Mouse (Mus musculus) heart, adult 2 months (tissue): ENCODE results near the gene Pon2.

Source experiments
- CTCF ChIP-seq: fragments of 200-600 bp; IDR thresholded peaks from 2 replicates; pipeline ENCODE4 v1.8.1; 2022; ENCODE audit warnings: antibody characterized with exemption, mild to moderate bottlenecking, moderate library complexity
- EP300 ChIP-seq: fragments of 200-500 bp; IDR thresholded peaks from 2 replicates; pipeline ENCODE4 v1.6.1; 2011; ENCODE audit warnings: low read depth, low read length, control low read depth; ENCODE audit not compliant: insufficient read depth
- POLR2A ChIP-seq: fragments of 200-500 bp; IDR thresholded peaks from 2 replicates; pipeline ENCODE4 v1.6.1; 2011; ENCODE audit warnings: mild to moderate bottlenecking, low read depth, low read length, control low read depth; ENCODE audit not compliant: insufficient read depth

- TF ChIP-seq CTCF (no peak), POLR2A (no peak), EP300 (no peak)
These were observed 63.7 kb downstream of the Pon2 start for GRCm38 (mm10) chr6:5234563-5234962.
